ENCODE assay signal across 23 mouse cellular contexts in the genomic region with DNA sequence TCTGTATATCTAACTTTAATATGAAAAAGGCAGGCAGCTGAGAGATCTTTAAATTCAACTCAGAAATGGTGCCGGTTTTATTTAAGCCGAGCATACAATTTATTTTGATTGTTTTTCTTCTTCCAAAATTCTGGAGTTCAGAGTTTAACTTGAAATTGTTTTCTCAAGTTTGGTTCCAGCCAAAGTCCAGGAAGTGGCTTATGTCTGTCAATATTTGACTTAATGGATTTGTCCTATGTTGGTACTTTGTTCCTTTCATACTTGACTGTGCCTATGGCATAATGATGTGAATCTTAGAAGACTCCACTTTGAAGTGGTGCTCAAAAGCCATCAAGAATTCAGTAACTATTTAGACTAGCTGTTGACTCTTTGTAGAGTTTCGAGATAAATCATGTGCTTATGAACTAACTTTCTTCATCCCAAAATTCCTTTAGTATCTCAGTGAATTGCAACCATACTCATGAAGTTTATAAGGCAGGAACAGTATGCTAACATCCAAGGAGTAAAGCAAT.
DNase-seq lines count a peak whose midpoint lies in the region; ATAC-seq and TF ChIP-seq lines count a peak whose summit lies in the region.
"Had no signal": no experiment of that assay in that cellular context is flagged by ENCODE, and none has a peak within 500 bp of the region (broad histone marks: within the 10 kb centered on the region; RNA-seq: fewer than 3 reads in every experiment).

No protein-coding gene starts in this region.

- no peaks in the 10 kb centered on the region for H3K36me3 ChIP-seq in lung, embryonic 14.5 days (ENCODE audit: insufficient read depth)
- H3K36me3 ChIP-seq in lung, postnatal 0 days (ENCODE audit: insufficient read depth, low read length) = no peaks in the 10 kb centered on the region
- H3K36me3 ChIP-seq: G1E; hindbrain, embryonic 12.5 days had no signal

- no peaks in the 10 kb centered on the region for H3K4me1 ChIP-seq in lung, embryonic 14.5 days (ENCODE audit: insufficient read depth)
- H3K4me1 ChIP-seq in lung, postnatal 0 days (ENCODE audit: insufficient read depth, low read depth, low read length) = no peaks in the 10 kb centered on the region

- H3K9me3 ChIP-seq in lung, embryonic 14.5 days (ENCODE audit: low read depth, low read length) = no peaks in the 10 kb centered on the region
- no peaks in the 10 kb centered on the region for H3K9me3 ChIP-seq in lung, postnatal 0 days (ENCODE audit: low read length)
- H3K9me3 ChIP-seq: forebrain, embryonic 10.5 days; forebrain, embryonic 13.5 days; G1E; hindbrain, embryonic 12.5 days had no signal

- H3K27me3 ChIP-seq in lung, embryonic 14.5 days (ENCODE audit: insufficient read depth, low read length) = no peaks in the 10 kb centered on the region
- H3K27me3 ChIP-seq in lung, postnatal 0 days (replicated peaks; ENCODE audit: insufficient read depth, low read length) = no peaks in the 10 kb centered on the region
- H3K27me3 ChIP-seq: CH12.LX; forebrain, embryonic 13.5 days; hindbrain, embryonic 12.5 days; Patski had no signal

- intact Hi-C loops in gastrocnemius, postnatal 36 days (cut with DNase I) = no loop called here

- H3K9ac ChIP-seq in lung, embryonic 14.5 days = no peak overlapping the region
- H3K9ac ChIP-seq in lung, postnatal 0 days (replicated peaks; ENCODE audit: low read depth) = no peak overlapping the region
- H3K9ac ChIP-seq: forebrain, embryonic 13.5 days; hindbrain, embryonic 12.5 days had no signal

- WGBS in lung, embryonic 14.5 days = 60% methylated on average over 3 of the region's 3 CpGs
- 60% methylated on average over 3 of the region's 3 CpGs for WGBS in lung, postnatal 0 days

- H3K4me2 ChIP-seq in lung, embryonic 14.5 days = no peak overlapping the region
- no peak overlapping the region for H3K4me2 ChIP-seq in lung, postnatal 0 days (replicated peaks; ENCODE audit: low read depth, low read length)
- H3K4me2 ChIP-seq: forebrain, embryonic 13.5 days; heart, embryonic 11.5 days; hindbrain, embryonic 12.5 days had no signal

- TF ChIP-seq EP300 in lung, postnatal 0 days (IDR thresholded peaks at IDR 0.05) = peak; percentile 83

- DNase-seq in kidney, adult 8-10 months = peak; percentile 11 to 44
- no peak for DNase-seq in kidney, postnatal 14 days
- DNase-seq in lung, embryonic 14.5 days = peak; percentile 30
- no peak for DNase-seq in lung, postnatal 10 days
- DNase-seq in lung, postnatal 0 days (ENCODE audit: low spot score) = peak; percentile 72
- no peak for DNase-seq in lung, postnatal 14 days
- no peak for DNase-seq in gastrocnemius, postnatal 36 days
- DNase-seq: adrenal gland, postnatal 10 days; adrenal gland, postnatal 36 days; B cell, adult 2 months; cerebellum, adult 18-20 months; cerebellum, adult 9-10 months; cerebellum, postnatal 14 days; gastrocnemius, postnatal 10 days; heart, adult 11 months had no signal

- H3K4me3 ChIP-seq in lung, embryonic 14.5 days (ENCODE audit: low read depth, low read length) = no peak overlapping the region
- H3K4me3 ChIP-seq in lung, postnatal 0 days (ENCODE audit: low read depth, low read length) = no peak overlapping the region
- H3K4me3 ChIP-seq: forebrain, embryonic 10.5 days; forebrain, embryonic 13.5 days; hindbrain, embryonic 12.5 days had no signal

- no peak overlapping the region for H3K27ac ChIP-seq in lung, embryonic 14.5 days (ENCODE audit: low read depth)
- no peak overlapping the region for H3K27ac ChIP-seq in lung, postnatal 0 days (ENCODE audit: low read length)
- H3K27ac ChIP-seq: forebrain, embryonic 10.5 days; forebrain, embryonic 13.5 days; hindbrain, embryonic 12.5 days had no signal

- no peak for TF ChIP-seq CTCF in lung, embryonic 14.5 days (IDR thresholded peaks at IDR 0.05; ENCODE audit: low read depth)
- TF ChIP-seq CTCF in lung, postnatal 0 days (IDR thresholded peaks at IDR 0.05) = no peak

- no peak for ATAC-seq in lung, embryonic 14.5 days (ENCODE audit: insufficient read depth)
- ATAC-seq in lung, postnatal 0 days = peak; percentile 78
- ATAC-seq: forebrain, embryonic 13.5 days; forebrain, embryonic 16.5 days; Patski had no signal

Comparison
In these comparisons a context has a peak if more than half of its experiments do, and no peak if none do; other contexts are left out.
1. DNase-seq: peak in kidney, adult 8-10 months (2 of 2), lung, embryonic 14.5 days (single experiment) and lung, postnatal 0 days (single experiment); none in kidney, postnatal 14 days (single experiment), lung, postnatal 10 days (single experiment), lung, postnatal 14 days (single experiment) and gastrocnemius, postnatal 36 days (0 of 2).